Mouse (Mus musculus): ENCODE results near the gene Ccdc40. TPM values are rescaled to one million over a fixed set of nuclear protein-coding genes. Genes with fewer than 3 reads are reported as not detected.

Gene Ccdc40
- polyA plus RNA-seq, 1 experiment, result 17.0 TPM

- TF ChIP-seq CTCF (IDR thresholded peaks at IDR 0.05; ENCODE audit: borderline replicate concordance, extremely low read depth, insufficient read depth, insufficient read length) (no peak), POLR2A (IDR thresholded peaks at IDR 0.05; ENCODE audit: borderline replicate concordance, extremely low read depth, insufficient read depth, insufficient read length, poor library complexity, severe bottlenecking) (no peak)
- peak; percentile 79 for DNase-seq (ENCODE audit: low read depth)
These were observed 5.1 kb upstream of the Ccdc40 start for GRCm38 (mm10) chr11:119223124-119223890.

GRCm38 (mm10) chr11:119224926-119225325 is 3.4 kb upstream of the Ccdc40 start:
- no peak for DNase-seq (ENCODE audit: low read depth)
- TF ChIP-seq CTCF (IDR thresholded peaks at IDR 0.05; ENCODE audit: borderline replicate concordance, extremely low read depth, insufficient read depth, insufficient read length), result no peak
- TF ChIP-seq POLR2A (IDR thresholded peaks at IDR 0.05; ENCODE audit: borderline replicate concordance, extremely low read depth, insufficient read depth, insufficient read length, poor library complexity, severe bottlenecking), result no peak

GRCm38 (mm10) chr11:119225634-119226033 is 2.7 kb upstream of the Ccdc40 start:
- TF ChIP-seq CTCF (IDR thresholded peaks at IDR 0.05; ENCODE audit: borderline replicate concordance, extremely low read depth, insufficient read depth, insufficient read length) (no peak), POLR2A (IDR thresholded peaks at IDR 0.05; ENCODE audit: borderline replicate concordance, extremely low read depth, insufficient read depth, insufficient read length, poor library complexity, severe bottlenecking) (no peak)

GRCm38 (mm10) chr11:119227591-119227990 is 781 bp upstream of the Ccdc40 start:
- no peak for DNase-seq (ENCODE audit: low read depth)
- no peak for TF ChIP-seq POLR2A (IDR thresholded peaks at IDR 0.05; ENCODE audit: borderline replicate concordance, extremely low read depth, insufficient read depth, insufficient read length, poor library complexity, severe bottlenecking)
- no peak for TF ChIP-seq CTCF (IDR thresholded peaks at IDR 0.05; ENCODE audit: borderline replicate concordance, extremely low read depth, insufficient read depth, insufficient read length)

More at GRCm38 (mm10) chr11:119225634-119226033, 2.7 kb upstream of the Ccdc40 start:
- no peak for DNase-seq (ENCODE audit: low read depth)

- peak; percentile 95 for DNase-seq (ENCODE audit: low read depth)
- TF ChIP-seq POLR2A (IDR thresholded peaks at IDR 0.05; ENCODE audit: borderline replicate concordance, extremely low read depth, insufficient read depth, insufficient read length, poor library complexity, severe bottlenecking) (no peak), CTCF (IDR thresholded peaks at IDR 0.05; ENCODE audit: borderline replicate concordance, extremely low read depth, insufficient read depth, insufficient read length) (no peak)
These were observed 664 bp downstream of the Ccdc40 start for GRCm38 (mm10) chr11:119228846-119229626.

- TF ChIP-seq CTCF (IDR thresholded peaks at IDR 0.05; ENCODE audit: borderline replicate concordance, extremely low read depth, insufficient read depth, insufficient read length) (no peak), POLR2A (IDR thresholded peaks at IDR 0.05; ENCODE audit: borderline replicate concordance, extremely low read depth, insufficient read depth, insufficient read length, poor library complexity, severe bottlenecking) (no peak)
These were observed 6.4 kb downstream of the Ccdc40 start for GRCm38 (mm10) chr11:119234770-119235169.

DNA sequence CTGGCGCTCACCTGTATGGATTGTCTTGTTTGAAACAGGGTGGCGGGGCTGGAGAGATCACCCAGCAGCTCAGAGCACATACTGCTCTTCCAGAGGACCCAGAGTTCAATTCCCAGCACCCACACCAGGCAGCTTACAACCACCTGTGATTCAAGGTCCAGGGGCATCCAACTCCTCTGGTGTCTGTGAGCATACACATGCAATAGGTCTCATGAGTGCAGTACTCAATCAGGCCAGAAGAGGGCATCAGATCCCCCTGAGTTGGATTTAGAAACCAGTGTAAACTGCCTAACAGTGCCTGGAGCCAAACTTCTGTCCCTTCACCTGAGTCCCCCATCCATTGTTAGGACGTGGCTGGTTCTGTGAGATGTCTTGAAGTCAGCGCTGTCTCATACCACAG is 7.2 kb downstream of the Ccdc40 start:
- peak; percentile 65 for TF ChIP-seq CTCF (IDR thresholded peaks at IDR 0.05; ENCODE audit: borderline replicate concordance, extremely low read depth, insufficient read depth, insufficient read length)
- TF ChIP-seq POLR2A (IDR thresholded peaks at IDR 0.05; ENCODE audit: borderline replicate concordance, extremely low read depth, insufficient read depth, insufficient read length, poor library complexity, severe bottlenecking), result no peak

More at GRCm38 (mm10) chr11:119234770-119235169, 6.4 kb downstream of the Ccdc40 start:
- DNase-seq (ENCODE audit: low read depth), result no peak

GRCm38 (mm10) chr11:119236354-119236753 is 8.0 kb downstream of the Ccdc40 start:
- TF ChIP-seq CTCF (IDR thresholded peaks at IDR 0.05; ENCODE audit: borderline replicate concordance, extremely low read depth, insufficient read depth, insufficient read length) (no peak), POLR2A (IDR thresholded peaks at IDR 0.05; ENCODE audit: borderline replicate concordance, extremely low read depth, insufficient read depth, insufficient read length, poor library complexity, severe bottlenecking) (no peak)
- no peak for DNase-seq (ENCODE audit: low read depth)

More for the DNA sequence above, 7.2 kb downstream of the Ccdc40 start:
- DNase-seq (ENCODE audit: low read depth), result peak; percentile 64

- no peak for TF ChIP-seq POLR2A (IDR thresholded peaks at IDR 0.05; ENCODE audit: borderline replicate concordance, extremely low read depth, insufficient read depth, insufficient read length, poor library complexity, severe bottlenecking)
- no peak for DNase-seq (ENCODE audit: low read depth)
These were observed 8.6 kb downstream of the Ccdc40 start for GRCm38 (mm10) chr11:119237007-119237406.

DNA sequence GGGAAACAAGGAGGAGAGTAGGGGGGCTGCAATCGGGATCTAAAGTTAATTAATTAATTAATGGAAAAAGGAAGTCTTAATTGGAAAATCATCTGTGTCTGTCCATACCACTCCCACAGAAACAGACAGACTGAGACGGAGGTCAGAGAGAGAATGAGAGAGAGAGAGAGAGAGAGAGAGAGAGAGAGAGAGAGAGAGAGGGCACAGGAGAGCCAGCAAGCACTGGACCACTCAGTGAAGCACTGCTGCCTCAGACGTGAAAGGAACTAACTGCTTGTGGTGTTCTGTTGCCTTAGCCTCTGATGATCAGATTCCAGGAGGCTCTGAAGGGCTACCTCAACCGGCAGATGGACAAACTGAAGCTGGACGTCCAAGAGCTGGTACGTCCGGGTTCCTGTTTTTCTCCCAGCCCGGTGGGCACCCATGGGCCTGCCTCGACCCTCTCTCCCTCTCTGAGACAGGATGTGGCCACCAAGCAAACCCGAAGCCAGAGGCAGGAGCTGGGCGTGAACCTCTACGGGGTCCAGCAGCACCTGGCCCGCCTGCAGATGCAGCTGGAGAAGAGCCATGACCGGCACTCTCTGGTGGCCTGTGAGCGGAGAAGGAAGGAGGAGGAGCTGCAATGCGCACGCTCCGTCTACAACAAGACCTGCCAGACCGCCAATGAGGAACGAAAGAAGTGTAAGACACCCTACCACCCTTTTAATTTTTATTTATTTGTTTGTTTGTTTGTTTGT is 9.4 kb downstream of the Ccdc40 start:
- TF ChIP-seq CTCF (IDR thresholded peaks at IDR 0.05; ENCODE audit: borderline replicate concordance, extremely low read depth, insufficient read depth, insufficient read length), result no peak
- no peak for TF ChIP-seq POLR2A (IDR thresholded peaks at IDR 0.05; ENCODE audit: borderline replicate concordance, extremely low read depth, insufficient read depth, insufficient read length, poor library complexity, severe bottlenecking)
- peak; percentile 71 for DNase-seq (ENCODE audit: low read depth)

GRCm38 (mm10) chr11:119238305-119238721 is 9.9 kb downstream of the Ccdc40 start:
- peak; percentile 73 for DNase-seq (ENCODE audit: low read depth)
- TF ChIP-seq CTCF (IDR thresholded peaks at IDR 0.05; ENCODE audit: borderline replicate concordance, extremely low read depth, insufficient read depth, insufficient read length) (no peak), POLR2A (IDR thresholded peaks at IDR 0.05; ENCODE audit: borderline replicate concordance, extremely low read depth, insufficient read depth, insufficient read length, poor library complexity, severe bottlenecking) (peak; percentile 17; the same call in 1 of the 2 replicates)

Measured in brain, embryonic 14.5 days (tissue).